Mouse (Mus musculus) forebrain, embryonic 14.5 days (tissue): ENCODE results near the gene Egln2. TPM values are rescaled to one million over a fixed set of nuclear protein-coding genes. Genes with fewer than 3 reads are reported as not detected.
A peak's percentile ranks its signal among the peaks of the same experiment; 100 is the strongest.

Experiments used
- ATAC-seq: fragments of 200-750 bp; cut with Nextera tagmentation; 2 replicates; pipeline ENCODE4 v1.8.0; 2017; ENCODE audit warnings: mild to moderate bottlenecking, moderate library complexity
- DNase-seq: peaks from one replicate; pipeline ENCODE4 v3.0.0-alpha.2; 2015; ENCODE audit warnings: low spot score
- H3K27ac ChIP-seq: fragments of 300-500 bp; sonication (generic); 2 replicates; pipeline ENCODE4 v1.5.1; 2014; ENCODE audit warnings: low read depth, mild to moderate bottlenecking, control low read depth, low read length, moderate library complexity
- H3K27me3 ChIP-seq: fragments of 300-500 bp; sonication (generic); replicated peaks from 2 replicates; pipeline ENCODE4 v1.6.1; 2014; ENCODE audit warnings: low read length, control low read depth, mixed read lengths; ENCODE audit not compliant: control insufficient read depth, insufficient read depth
- H3K36me3 ChIP-seq: fragments of 300-500 bp; sonication (generic); 2 replicates; pipeline ENCODE4 v1.6.1; 2014; ENCODE audit warnings: low read length, control low read depth; ENCODE audit not compliant: control insufficient read depth, insufficient read depth
- H3K4me1 ChIP-seq: fragments of 300-500 bp; sonication (generic); 2 replicates; pipeline ENCODE4 v1.6.1; 2014; ENCODE audit warnings: antibody characterized with exemption, low read length, control low read depth; ENCODE audit not compliant: control insufficient read depth, insufficient read depth
- H3K4me2 ChIP-seq: fragments of 300-500 bp; sonication (generic); 2 replicates; pipeline ENCODE4 v1.6.1; 2014; ENCODE audit warnings: mild to moderate bottlenecking, control low read depth, low read length
- H3K4me3 ChIP-seq: fragments of 300-500 bp; sonication (generic); 2 replicates; pipeline ENCODE4 v1.5.1; 2014; ENCODE audit warnings: low read depth, low read length, control low read depth
- H3K9ac ChIP-seq: fragments of 300-500 bp; sonication (generic); 2 replicates; pipeline ENCODE4 v1.6.1; 2014; ENCODE audit warnings: mild to moderate bottlenecking, low read length, control low read depth, moderate library complexity
- H3K9me3 ChIP-seq: fragments of 300-500 bp; sonication (generic); replicated peaks from 2 replicates; pipeline ENCODE4 v1.6.1; 2016; ENCODE audit warnings: low read length, control low read depth, mixed read lengths; ENCODE audit not compliant: control insufficient read depth
- WGBS: fragments of 180-500 bp; shearing (Covaris S2); extraction: QIAGEN DNeasy Blood & Tissue Kit; methylation state at CpG from one replicate; pipeline ENCODE4 v1.1.7; 2014; 5-methylcytosine and 5-hydroxymethylcytosine counted together
- polyA plus RNA-seq: library from polyadenylated mRNA; unstranded; fragments of >200 nt; fragmentation: Nextera tagmentation; extraction: Ambion mirVana; gene quantifications from 2 replicates; pipeline ENCODE4 v1.2.1, GENCODE M21; 2014

Gene Egln2
- 42.2 and 54.2 TPM in 2 replicates for polyA plus RNA-seq

- H3K27me3 ChIP-seq = no peaks in the 10 kb centered on the region
- H3K9ac ChIP-seq = peak within 1 kb of the TSS; percentile 90
- peaks cover 36% of the 10 kb centered on the region for H3K36me3 ChIP-seq
- peak within 1 kb of the TSS; percentile 78 for H3K4me2 ChIP-seq
- no peaks in the 10 kb centered on the region for H3K9me3 ChIP-seq
- peak; percentile 96 for DNase-seq
- ATAC-seq = peak; percentile 91
- WGBS = 3% methylated on average over 61 of the region's 61 CpGs
- peak within 1 kb of the TSS; percentile 72 for H3K4me3 ChIP-seq
- peaks cover 37% of the 10 kb centered on the region for H3K4me1 ChIP-seq
- H3K27ac ChIP-seq = peak within 1 kb of the TSS; percentile 98
These were observed at the start of gene Egln2 for GRCm38 (mm10) chr7:27166614-27167474. Gene Egln2, minus strand, starts transcription at chr7:27166802.

GRCm38 (mm10) chr7:27212626-27213025 is 46.0 kb upstream of the Egln2 start:
- H3K27me3 ChIP-seq = no peaks in the 10 kb centered on the region
- WGBS = 93% methylated on average over 2 of the region's 2 CpGs
- H3K9me3 ChIP-seq = no peaks in the 10 kb centered on the region
- H3K36me3 ChIP-seq = peaks cover 83% of the 10 kb centered on the region
- ATAC-seq (no peak), DNase-seq (no peak)
- H3K9ac ChIP-seq = no peak overlapping the region
- H3K4me3 ChIP-seq = no peak overlapping the region
- H3K4me2 ChIP-seq = no peak overlapping the region
- no peaks in the 10 kb centered on the region for H3K4me1 ChIP-seq
- H3K27ac ChIP-seq = no peak overlapping the region

- H3K27ac ChIP-seq = no peak overlapping the region
- H3K36me3 ChIP-seq = peaks cover 47% of the 10 kb centered on the region
- DNase-seq = no peak
- H3K9me3 ChIP-seq = no peaks in the 10 kb centered on the region
- no peaks in the 10 kb centered on the region for H3K4me1 ChIP-seq
- H3K4me3 ChIP-seq = no peak overlapping the region
- no peak overlapping the region for H3K4me2 ChIP-seq
- H3K27me3 ChIP-seq = no peaks in the 10 kb centered on the region
- WGBS = 95% methylated on average over 8 of the region's 8 CpGs
- H3K9ac ChIP-seq = no peak overlapping the region
- no peak for ATAC-seq
These were observed 37.3 kb upstream of the Egln2 start for GRCm38 (mm10) chr7:27203730-27204449.

GRCm38 (mm10) chr7:27198779-27199178 is 32.2 kb upstream of the Egln2 start:
- Histone ChIP-seq H3K9ac (no peak overlapping the region), H3K27ac (no peak overlapping the region), H3K4me2 (no peak overlapping the region), H3K36me3 (peaks cover 29% of the 10 kb centered on the region), H3K4me3 (no peak overlapping the region), H3K27me3 (no peaks in the 10 kb centered on the region), H3K4me1 (peaks cover 11% of the 10 kb centered on the region), H3K9me3 (no peaks in the 10 kb centered on the region)
- WGBS = 91% methylated on average over 8 of the region's 8 CpGs
- DNase-seq = no peak
- no peak for ATAC-seq

GRCm38 (mm10) chr7:27198355-27198754 is 31.8 kb upstream of the Egln2 start:
- no peak for ATAC-seq
- no peaks in the 10 kb centered on the region for H3K27me3 ChIP-seq
- H3K36me3 ChIP-seq = peaks cover 29% of the 10 kb centered on the region
- H3K9ac ChIP-seq = no peak overlapping the region
- no peak for DNase-seq
- peaks cover 11% of the 10 kb centered on the region for H3K4me1 ChIP-seq
- no peak overlapping the region for H3K4me2 ChIP-seq
- no peaks in the 10 kb centered on the region for H3K9me3 ChIP-seq
- no peak overlapping the region for H3K4me3 ChIP-seq
- H3K27ac ChIP-seq = no peak overlapping the region

GRCm38 (mm10) chr7:27197634-27198033 is 31.0 kb upstream of the Egln2 start:
- no peak overlapping the region for H3K9ac ChIP-seq
- H3K36me3 ChIP-seq = peaks cover 29% of the 10 kb centered on the region
- no peaks in the 10 kb centered on the region for H3K9me3 ChIP-seq
- peaks cover 11% of the 10 kb centered on the region for H3K4me1 ChIP-seq
- 90% methylated on average over 8 of the region's 8 CpGs for WGBS
- no peak overlapping the region for H3K27ac ChIP-seq
- no peak overlapping the region for H3K4me3 ChIP-seq
- no peak overlapping the region for H3K4me2 ChIP-seq
- H3K27me3 ChIP-seq = no peaks in the 10 kb centered on the region
- ATAC-seq (no peak), DNase-seq (no peak)

GRCm38 (mm10) chr7:27197136-27197535 is 30.5 kb upstream of the Egln2 start:
- 85% methylated on average over 3 of the region's 3 CpGs for WGBS
- no peak for DNase-seq
- no peaks in the 10 kb centered on the region for H3K9me3 ChIP-seq
- no peaks in the 10 kb centered on the region for H3K27me3 ChIP-seq
- no peak for ATAC-seq
- H3K4me3 ChIP-seq = no peak overlapping the region
- peaks cover 11% of the 10 kb centered on the region for H3K4me1 ChIP-seq
- no peak overlapping the region for H3K9ac ChIP-seq
- H3K27ac ChIP-seq = no peak overlapping the region
- peaks cover 30% of the 10 kb centered on the region for H3K36me3 ChIP-seq
- no peak overlapping the region for H3K4me2 ChIP-seq

- peak within 1 kb of the TSS; percentile 97 for H3K27ac ChIP-seq
- peak within 1 kb of the TSS; percentile 90 for H3K9ac ChIP-seq
- peaks cover 41% of the 10 kb centered on the region for H3K36me3 ChIP-seq
- H3K4me3 ChIP-seq = peak within 1 kb of the TSS; percentile 83
- WGBS = 1% methylated on average over 64 of the region's 64 CpGs
- H3K9me3 ChIP-seq = no peaks in the 10 kb centered on the region
- peak within 1 kb of the TSS; percentile 92 for H3K4me2 ChIP-seq
- H3K4me1 ChIP-seq = peaks cover 11% of the 10 kb centered on the region
- ATAC-seq (peak; percentile 99), DNase-seq (peak; percentile 100)
- no peaks in the 10 kb centered on the region for H3K27me3 ChIP-seq
These were observed 29.3 kb upstream of the Egln2 start, which contains the start of the genes BC024978 and Snrpa for GRCm38 (mm10) chr7:27195681-27196611. Gene BC024978, plus strand, starts transcription at chr7:27195781. Gene Snrpa, minus strand, starts transcription at chr7:27196271.
